Mouse (Mus musculus) forebrain, postnatal 0 days (tissue): ENCODE measurements at regions not wholly inside any gene's neighbourhood (a gene's known extent, or its start where the extent isn't known, plus 50 kb on each side); places are given as distances from the start of the nearest gene placed in this dataset.

Experiments
- ATAC-seq: fragments of 200-750 bp; cut with Nextera tagmentation; 2 replicates; pipeline ENCODE4 v1.8.0; 2017; ENCODE audit warnings: mild to moderate bottlenecking, moderate library complexity
- DNase-seq: peaks from one replicate; pipeline ENCODE4 v3.0.0-alpha.2; 2015
- H3K27ac ChIP-seq: fragments of 300-500 bp; sonication (generic); 2 replicates; pipeline ENCODE4 v1.5.1; 2014; ENCODE audit warnings: low read depth, mild to moderate bottlenecking, antibody characterized with exemption, low read length, moderate library complexity, mixed read lengths
- H3K27me3 ChIP-seq: fragments of 300-500 bp; sonication (generic); 2 replicates; pipeline ENCODE4 v1.6.1; 2014; ENCODE audit warnings: mild to moderate bottlenecking, low read length, mixed read lengths; ENCODE audit not compliant: insufficient read depth
- H3K36me3 ChIP-seq: fragments of 300-500 bp; sonication (generic); 2 replicates; pipeline ENCODE4 v1.6.1; 2014; ENCODE audit warnings: mild to moderate bottlenecking, moderate library complexity; ENCODE audit not compliant: insufficient read depth
- H3K4me1 ChIP-seq: fragments of 300-500 bp; sonication (generic); 2 replicates; pipeline ENCODE4 v1.6.1; 2014; ENCODE audit warnings: antibody characterized with exemption; ENCODE audit not compliant: insufficient read depth
- H3K4me2 ChIP-seq: fragments of 300-500 bp; sonication (generic); 2 replicates; pipeline ENCODE4 v1.6.1; 2014; ENCODE audit warnings: low read depth, mild to moderate bottlenecking, moderate library complexity
- H3K4me3 ChIP-seq: fragments of 300-500 bp; sonication (generic); 2 replicates; pipeline ENCODE4 v1.5.1; 2014; ENCODE audit warnings: low read depth, low read length, mixed read lengths
- H3K9ac ChIP-seq: fragments of 300-500 bp; sonication (generic); 2 replicates; pipeline ENCODE4 v1.6.1; 2014; ENCODE audit warnings: mild to moderate bottlenecking
- H3K9me3 ChIP-seq: fragments of 300-500 bp; sonication (generic); 2 replicates; pipeline ENCODE4 v1.6.1; 2016; ENCODE audit warnings: low read length
- CTCF ChIP-seq: sonication (generic); IDR thresholded peaks from 2 replicates; pipeline ENCODE4 v1.5.1; 2016; ENCODE audit warnings: antibody characterized with exemption, control low read depth, low read depth
- WGBS: fragments of 180-500 bp; shearing (Covaris S2); extraction: QIAGEN DNeasy Blood & Tissue Kit; methylation state at CpG from one replicate; pipeline ENCODE4 v1.1.7; 2014; 5-methylcytosine and 5-hydroxymethylcytosine counted together

DNA sequence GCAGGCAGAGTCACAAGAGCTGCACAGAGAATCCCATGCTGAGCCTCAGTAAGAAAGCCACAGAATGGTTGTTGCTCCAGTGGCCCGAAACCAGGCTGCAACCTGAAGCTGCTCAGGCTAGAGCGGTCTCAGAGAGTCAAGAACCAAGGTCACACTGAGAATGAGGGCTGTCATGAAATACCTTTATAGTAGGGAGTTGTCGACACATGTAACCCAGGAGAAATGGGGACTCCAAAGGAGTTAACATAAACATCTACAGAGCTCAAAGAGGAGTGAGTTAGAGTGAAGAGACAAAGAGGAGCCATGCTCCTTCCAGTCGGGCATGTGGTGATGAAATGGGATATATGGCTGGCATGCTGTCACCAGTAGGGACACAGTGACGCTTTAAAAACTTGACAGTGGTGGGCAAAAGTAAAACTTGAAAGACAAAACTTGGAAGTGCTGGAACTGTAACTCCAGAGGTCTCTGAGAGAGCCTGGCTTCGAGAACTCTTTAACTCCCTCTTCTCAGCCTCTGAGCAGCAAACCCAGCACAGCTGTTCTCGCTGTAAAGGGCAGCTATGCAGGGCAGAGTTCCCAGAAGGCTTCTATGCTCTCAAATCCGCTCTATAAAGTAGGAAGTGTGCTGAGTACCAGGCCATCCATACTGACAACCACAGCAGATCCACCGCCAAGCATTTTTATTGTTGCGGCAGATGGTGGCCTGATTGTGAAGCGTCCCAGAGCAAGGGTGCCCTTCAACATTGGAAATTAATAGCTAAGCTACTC, 52.9 kb upstream of the Pthlh start:
- Histone ChIP-seq H3K27ac (no peak overlapping the region), H3K4me2 (no peak overlapping the region), H3K27me3 (no peaks in the 10 kb centered on the region), H3K9me3 (no peaks in the 10 kb centered on the region), H3K4me1 (no peaks in the 10 kb centered on the region), H3K9ac (no peak overlapping the region), H3K36me3 (no peaks in the 10 kb centered on the region), H3K4me3 (no peak overlapping the region)
- ATAC-seq, result no peak
- WGBS, result 87% methylated on average over 11 of the region's 11 CpGs
- DNase-seq, result no peak
- TF ChIP-seq CTCF, result no peak

DNA sequence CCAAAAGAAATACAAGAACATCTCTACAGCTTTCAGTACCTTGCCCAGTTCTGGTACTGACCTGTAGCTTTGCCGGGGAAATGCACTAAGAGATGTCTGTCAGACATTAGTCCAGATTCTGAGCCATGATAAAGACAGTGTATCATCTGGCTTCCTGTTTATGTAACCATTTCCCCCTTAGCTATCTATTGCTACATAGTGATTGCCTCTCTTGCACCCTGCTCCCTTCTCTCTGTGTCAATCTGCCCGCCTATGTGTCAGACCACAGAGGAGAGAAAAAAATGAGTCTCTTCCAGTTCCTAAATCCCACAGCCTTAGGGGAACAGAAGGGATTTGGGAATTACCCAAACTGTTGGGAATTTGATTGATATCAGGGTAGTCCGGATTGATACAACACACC, 52.2 kb upstream of the Pthlh start:
- Histone ChIP-seq H3K36me3 (no peaks in the 10 kb centered on the region), H3K4me3 (no peak overlapping the region), H3K9ac (no peak overlapping the region), H3K9me3 (no peaks in the 10 kb centered on the region), H3K27me3 (no peaks in the 10 kb centered on the region), H3K27ac (no peak overlapping the region), H3K4me2 (no peak overlapping the region), H3K4me1 (no peaks in the 10 kb centered on the region)
- ATAC-seq (no peak), DNase-seq (no peak)
- TF ChIP-seq CTCF, result no peak
- WGBS, result 83% methylated on average over 3 of the region's 3 CpGs

DNA sequence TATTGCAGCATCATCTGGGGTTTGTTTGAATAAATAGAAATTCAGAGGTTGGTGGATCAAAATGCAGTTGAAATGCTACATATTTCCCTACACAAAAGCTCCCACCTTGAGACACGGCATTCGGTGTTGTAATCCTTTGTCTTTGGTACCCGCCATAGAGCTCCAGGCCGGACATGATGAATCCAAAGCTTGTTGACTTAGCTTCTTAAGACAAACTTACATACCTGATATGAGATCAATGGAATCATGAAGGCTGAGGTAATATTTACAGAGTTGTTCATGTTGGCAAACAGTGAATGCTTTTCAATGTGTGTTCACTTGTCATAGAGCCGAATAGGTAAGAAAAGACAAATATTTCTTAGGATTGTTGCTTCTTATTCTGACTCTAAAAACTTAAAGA, 51.2 kb upstream of the Pthlh start:
- ATAC-seq, result no peak
- no peak overlapping the region for H3K9ac ChIP-seq
- no peaks in the 10 kb centered on the region for H3K27me3 ChIP-seq
- H3K4me1 ChIP-seq, result no peaks in the 10 kb centered on the region
- H3K27ac ChIP-seq, result no peak overlapping the region
- DNase-seq, result no peak
- H3K9me3 ChIP-seq, result no peaks in the 10 kb centered on the region
- no peak overlapping the region for H3K4me3 ChIP-seq
- no peak overlapping the region for H3K4me2 ChIP-seq
- 89% methylated on average over 5 of the region's 5 CpGs for WGBS
- H3K36me3 ChIP-seq, result no peaks in the 10 kb centered on the region
- no peak for TF ChIP-seq CTCF
